Mouse (Mus musculus) heart, embryonic 10.5 days (tissue): ENCODE results near the gene Golt1a. TPM values are rescaled to one million over a fixed set of nuclear protein-coding genes. Genes with fewer than 3 reads are reported as not detected.

Source experiments
- DNase-seq: peaks from one replicate; pipeline ENCODE4 v3.0.0-alpha.2; 2017; ENCODE audit warnings: low spot score
- H3K27ac ChIP-seq: fragments of 300-500 bp; sonication (generic); 2 replicates; pipeline ENCODE4 v1.5.1; 2016; ENCODE audit warnings: mild to moderate bottlenecking
- H3K27me3 ChIP-seq: fragments of 300-500 bp; sonication (generic); 2 replicates; pipeline ENCODE4 v1.6.1; 2016; ENCODE audit warnings: mild to moderate bottlenecking; ENCODE audit not compliant: poor library complexity, insufficient read depth, severe bottlenecking
- H3K36me3 ChIP-seq: fragments of 300-500 bp; sonication (generic); 2 replicates; pipeline ENCODE4 v1.6.1; 2016; ENCODE audit warnings: mild to moderate bottlenecking, moderate library complexity
- H3K4me1 ChIP-seq: fragments of 300-500 bp; sonication (generic); 2 replicates; pipeline ENCODE4 v1.6.1; 2016; ENCODE audit warnings: mild to moderate bottlenecking
- H3K4me3 ChIP-seq: fragments of 300-500 bp; sonication (generic); 2 replicates; pipeline ENCODE4 v1.5.1; 2016; ENCODE audit warnings: mild to moderate bottlenecking, moderate library complexity
- H3K9me3 ChIP-seq: fragments of 300-500 bp; sonication (generic); 2 replicates; pipeline ENCODE4 v1.6.1; 2016; ENCODE audit warnings: mild to moderate bottlenecking, moderate library complexity
- WGBS: fragments of 180-500 bp; shearing (Covaris S2); methylation state at CpG from one replicate; pipeline ENCODE4 v1.1.7; 2016; 5-methylcytosine and 5-hydroxymethylcytosine counted together
- polyA plus RNA-seq: library from polyadenylated mRNA; unstranded; fragments of >200 nt; fragmentation: Nextera tagmentation; extraction: Ambion mirVana; gene quantifications from 2 replicates; pipeline ENCODE4 v1.2.1, GENCODE M21; 2016

The Golt1a gene
- polyA plus RNA-seq, 1 experiment from 2014 or later: 1.7 TPM

DNA sequence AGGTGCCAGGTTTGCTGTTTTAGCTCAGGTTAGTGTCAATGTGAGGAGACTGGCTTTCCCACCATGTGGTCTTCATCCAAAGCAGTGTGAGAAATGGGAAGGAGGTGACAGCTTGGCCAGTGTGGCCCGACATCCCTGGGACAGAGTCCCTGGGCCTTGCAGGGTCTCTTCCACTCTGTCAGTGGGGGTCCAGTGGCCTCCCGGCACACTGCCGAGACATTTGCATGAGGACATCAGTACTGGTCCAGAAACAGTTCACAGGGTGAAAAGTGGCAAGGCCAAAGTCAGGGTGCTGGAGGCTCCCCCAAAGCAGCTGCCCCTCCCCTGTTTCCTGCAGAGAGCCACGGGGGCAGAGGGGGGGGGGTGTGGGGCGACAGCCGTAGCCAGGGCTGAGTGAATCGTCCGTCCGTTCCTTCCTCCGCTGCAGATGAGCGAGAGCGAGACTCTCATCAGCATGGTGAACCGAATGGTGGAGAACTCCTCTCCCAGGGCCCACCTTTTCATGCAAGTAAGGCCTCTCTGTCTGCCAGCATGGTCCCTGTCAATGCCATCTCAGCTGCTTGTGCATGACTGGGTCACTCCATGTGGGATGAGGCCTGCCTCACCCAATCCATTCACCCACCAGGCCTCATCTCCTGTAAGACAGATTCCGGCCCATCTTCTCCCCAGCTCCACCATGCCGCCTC, 30.5 kb upstream of the Golt1a start:
- no peaks in the 10 kb centered on the region for H3K27me3 ChIP-seq
- WGBS: 77% methylated on average over 15 of the region's 15 CpGs
- H3K4me3 ChIP-seq: no peak overlapping the region
- H3K9me3 ChIP-seq: no peaks in the 10 kb centered on the region
- peaks cover 61% of the 10 kb centered on the region for H3K36me3 ChIP-seq
- peak overlapping the region; percentile 39 for H3K27ac ChIP-seq
- peaks cover 46% of the 10 kb centered on the region for H3K4me1 ChIP-seq
- DNase-seq: no peak

DNA sequence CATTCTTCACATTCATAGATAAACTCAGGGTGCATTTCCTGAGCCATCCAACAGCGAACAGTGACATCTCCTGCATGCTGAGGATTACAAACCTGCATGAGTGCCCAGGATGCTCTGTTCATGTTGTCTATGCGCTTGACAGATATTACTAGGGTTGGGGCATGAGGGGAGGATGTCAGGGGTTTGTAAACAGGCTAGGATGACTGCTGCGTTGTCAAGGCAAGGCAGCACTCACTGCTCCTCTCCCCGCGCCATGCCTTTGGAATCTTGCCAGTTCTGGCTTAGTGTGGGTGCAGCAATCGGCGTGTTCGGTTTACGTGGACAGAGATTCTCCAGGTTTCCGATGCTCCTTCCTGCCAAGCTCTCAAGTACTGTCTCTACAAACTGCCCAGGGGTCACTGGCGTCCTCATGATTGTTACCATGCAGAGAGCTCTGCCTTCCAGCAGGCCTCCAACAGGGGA, 29.9 kb upstream of the Golt1a start:
- no peaks in the 10 kb centered on the region for H3K9me3 ChIP-seq
- H3K4me3 ChIP-seq: no peak overlapping the region
- no peak for DNase-seq
- WGBS: 82% methylated on average over 11 of the region's 11 CpGs
- peaks cover 46% of the 10 kb centered on the region for H3K4me1 ChIP-seq
- no peaks in the 10 kb centered on the region for H3K27me3 ChIP-seq
- peaks cover 55% of the 10 kb centered on the region for H3K36me3 ChIP-seq
- H3K27ac ChIP-seq: peak overlapping the region; percentile 39; the same call in 1 of the 2 replicates

DNA sequence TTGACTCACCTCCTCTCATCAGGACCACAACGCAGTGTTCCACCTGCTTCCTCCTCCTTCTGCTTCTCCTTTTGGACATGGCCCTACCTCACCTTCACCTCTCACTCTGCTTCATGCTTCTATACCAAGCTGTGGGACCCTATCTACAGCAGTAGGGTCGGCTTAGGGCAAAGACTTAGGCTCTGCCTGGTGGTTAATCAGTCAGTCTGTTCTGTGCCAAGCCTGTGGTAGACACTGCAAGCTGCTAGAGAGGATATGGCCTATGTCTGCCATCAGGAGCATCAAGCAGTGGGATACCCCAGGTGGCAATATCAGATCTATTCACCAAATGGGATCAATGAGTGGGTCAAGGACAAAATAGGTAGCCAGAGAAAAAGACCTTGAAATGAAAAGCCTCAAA, 29.1 kb upstream of the Golt1a start:
- H3K27me3 ChIP-seq: no peaks in the 10 kb centered on the region
- peaks cover 55% of the 10 kb centered on the region for H3K36me3 ChIP-seq
- H3K27ac ChIP-seq: no peak overlapping the region
- no peaks in the 10 kb centered on the region for H3K9me3 ChIP-seq
- WGBS: 87% methylated on average over 2 of the region's 2 CpGs
- H3K4me3 ChIP-seq: no peak overlapping the region
- no peak for DNase-seq
- H3K4me1 ChIP-seq: peaks cover 41% of the 10 kb centered on the region

DNA sequence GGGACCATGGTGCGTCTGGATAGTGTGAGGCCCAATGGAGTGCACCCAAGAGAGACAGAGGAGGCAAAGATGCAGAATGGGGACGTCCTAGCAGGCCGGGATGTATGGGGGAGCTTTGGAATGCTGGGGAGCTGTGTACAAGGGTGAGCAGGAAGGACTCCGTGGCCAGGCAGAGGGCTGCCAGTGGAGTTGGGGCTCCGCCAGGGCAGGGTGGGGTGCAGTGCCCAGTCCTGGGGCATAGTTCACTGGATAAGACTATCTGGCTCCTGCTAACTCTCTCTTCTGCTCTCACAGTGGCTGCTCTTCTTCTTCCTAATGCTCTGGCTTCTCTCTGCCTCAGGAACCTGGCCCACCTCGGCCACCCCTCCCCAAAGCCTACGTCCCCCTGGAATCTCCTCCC, 23.7 kb upstream of the Golt1a start:
- Histone ChIP-seq H3K4me3 (no peak overlapping the region), H3K27me3 (no peaks in the 10 kb centered on the region), H3K36me3 (peaks cover 56% of the 10 kb centered on the region), H3K4me1 (peaks cover 26% of the 10 kb centered on the region), H3K9me3 (no peaks in the 10 kb centered on the region), H3K27ac (no peak overlapping the region)
- WGBS: 91% methylated on average over 7 of the region's 7 CpGs
- no peak for DNase-seq

DNA sequence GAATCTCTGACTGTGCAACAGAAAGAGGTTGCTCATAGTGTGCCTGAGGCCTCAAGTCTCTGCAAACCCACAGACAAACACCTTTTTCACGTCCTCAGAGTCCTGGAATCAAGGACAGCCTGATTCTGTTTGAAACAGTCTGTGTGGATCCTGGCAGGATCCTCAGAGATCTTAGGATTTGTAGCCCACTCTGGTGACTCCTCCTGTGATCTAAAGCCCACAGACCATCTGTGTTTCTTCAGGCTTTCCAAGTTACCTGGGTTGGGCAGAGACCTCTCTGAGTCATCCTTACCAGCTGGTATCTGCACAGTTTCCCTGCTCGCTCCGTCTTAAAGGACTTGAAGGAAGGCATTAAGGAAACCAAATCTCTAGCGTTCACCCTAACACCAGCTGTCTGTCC, 22.5 kb upstream of the Golt1a start:
- 83% methylated on average over 4 of the region's 4 CpGs for WGBS
- H3K4me1 ChIP-seq: peaks cover 19% of the 10 kb centered on the region
- H3K4me3 ChIP-seq: no peak overlapping the region
- peaks cover 58% of the 10 kb centered on the region for H3K36me3 ChIP-seq
- H3K27ac ChIP-seq: no peak overlapping the region
- no peak for DNase-seq
- H3K27me3 ChIP-seq: no peaks in the 10 kb centered on the region
- H3K9me3 ChIP-seq: no peaks in the 10 kb centered on the region

DNA sequence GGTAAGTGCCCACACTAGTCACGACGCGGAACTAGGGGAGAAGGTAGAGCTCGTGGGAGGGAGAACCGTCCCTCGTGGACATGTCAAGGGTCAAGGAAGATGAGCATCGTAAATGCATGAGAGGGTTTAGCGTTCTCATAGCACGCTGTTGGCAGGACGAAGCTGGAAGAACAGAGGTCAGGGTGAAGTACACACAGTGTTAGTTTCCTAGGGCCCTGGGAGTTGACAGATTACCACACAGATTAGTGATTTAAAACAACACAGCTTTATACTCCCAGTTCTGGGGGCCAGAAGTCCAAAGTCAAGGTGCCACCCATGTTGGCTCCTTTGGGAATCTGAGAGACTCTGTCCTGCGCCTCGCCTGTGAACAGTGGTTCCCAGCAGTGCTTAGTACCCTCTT, 21.7 kb upstream of the Golt1a start:
- no peak overlapping the region for H3K27ac ChIP-seq
- WGBS: 89% methylated on average over 12 of the region's 12 CpGs
- peaks cover 11% of the 10 kb centered on the region for H3K4me1 ChIP-seq
- no peaks in the 10 kb centered on the region for H3K27me3 ChIP-seq
- no peak for DNase-seq
- no peaks in the 10 kb centered on the region for H3K9me3 ChIP-seq
- no peak overlapping the region for H3K4me3 ChIP-seq
- H3K36me3 ChIP-seq: peaks cover 60% of the 10 kb centered on the region

DNA sequence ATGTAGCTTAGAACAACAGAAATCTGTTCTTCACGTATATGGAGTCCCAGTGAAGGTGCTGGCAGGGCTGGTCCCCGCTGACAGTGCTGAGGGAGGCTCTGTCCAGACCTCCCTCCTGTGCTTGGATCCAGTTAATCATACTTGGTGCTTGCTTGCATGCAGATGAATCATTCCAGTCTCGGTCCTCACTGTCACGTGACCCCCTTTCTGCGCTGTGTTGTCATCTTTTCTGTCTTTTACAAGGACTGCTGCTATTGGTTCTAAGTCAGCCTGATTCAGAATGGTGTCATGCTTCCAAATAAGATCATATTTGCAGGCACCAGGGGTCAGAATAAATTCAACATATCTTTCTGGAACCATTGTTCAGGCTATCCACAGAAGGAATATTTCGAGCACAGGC, 17.7 kb upstream of the Golt1a start:
- Histone ChIP-seq H3K4me1 (peaks cover 17% of the 10 kb centered on the region), H3K4me3 (no peak overlapping the region), H3K27me3 (no peaks in the 10 kb centered on the region), H3K36me3 (peaks cover 66% of the 10 kb centered on the region), H3K9me3 (no peaks in the 10 kb centered on the region), H3K27ac (no peak overlapping the region)
- WGBS: 90% methylated on average over 6 of the region's 6 CpGs
- no peak for DNase-seq

DNA sequence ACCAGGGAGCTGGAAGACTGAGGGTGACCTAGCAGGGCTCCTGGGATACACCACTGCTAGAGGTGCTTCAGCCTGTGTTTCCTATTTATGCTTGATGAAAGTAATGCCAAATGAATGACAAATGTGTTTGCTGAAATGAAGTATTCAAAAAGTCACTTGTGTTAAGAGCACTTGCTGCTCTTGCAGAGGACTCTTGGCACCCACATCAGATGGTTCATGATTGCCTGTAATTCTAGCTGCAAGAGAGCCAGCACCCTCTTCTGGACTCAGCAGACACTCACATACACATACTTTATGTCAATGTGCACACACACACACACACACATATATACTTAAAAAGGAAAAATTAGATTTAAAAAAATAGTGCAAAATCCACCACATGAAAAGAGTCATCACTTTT, 17.0 kb upstream of the Golt1a start:
- no peak overlapping the region for H3K4me3 ChIP-seq
- peaks cover 63% of the 10 kb centered on the region for H3K36me3 ChIP-seq
- H3K27ac ChIP-seq: no peak overlapping the region
- H3K4me1 ChIP-seq: peaks cover 17% of the 10 kb centered on the region
- H3K27me3 ChIP-seq: no peaks in the 10 kb centered on the region
- no peak for DNase-seq
- no peaks in the 10 kb centered on the region for H3K9me3 ChIP-seq

DNA sequence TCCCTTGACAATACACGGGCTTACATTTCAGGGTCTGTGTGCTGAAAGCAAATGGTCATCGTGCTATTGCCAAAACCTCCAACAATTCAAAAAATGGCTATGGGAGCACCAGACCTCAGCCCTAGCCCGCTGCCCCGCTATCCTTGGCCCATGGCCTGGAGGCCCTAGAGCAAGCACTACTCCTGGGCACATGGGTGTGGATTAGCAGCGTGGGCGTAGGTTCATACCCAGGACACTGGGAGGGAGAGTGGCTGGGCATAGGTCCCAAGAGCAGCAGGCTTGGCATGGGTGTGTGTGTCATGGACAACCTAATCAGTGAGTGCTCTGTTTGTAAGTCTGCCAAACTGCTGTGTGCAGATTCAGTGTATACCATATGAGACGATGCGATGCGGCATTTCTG, 13.2 kb upstream of the Golt1a start:
- DNase-seq: no peak
- H3K36me3 ChIP-seq: peaks cover 59% of the 10 kb centered on the region

DNA sequence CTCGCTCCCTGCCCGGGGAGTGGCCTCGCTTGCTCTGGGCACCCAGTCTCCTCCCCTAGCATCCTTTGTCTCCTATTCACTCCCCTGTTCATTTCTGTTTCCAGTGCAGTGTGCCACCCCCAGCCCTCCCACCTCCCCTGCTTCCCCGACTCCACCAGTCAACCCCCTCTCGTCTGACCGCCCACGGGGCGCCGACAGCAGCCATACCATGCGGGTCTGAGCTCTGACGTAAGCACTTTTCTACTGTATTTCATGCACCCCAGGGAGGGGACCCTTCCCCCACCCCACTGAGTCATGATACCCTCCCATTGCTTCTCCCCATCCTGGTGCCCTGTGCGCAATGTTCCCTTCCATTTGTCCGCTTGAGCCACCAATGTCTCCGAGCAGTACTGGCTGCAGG, 10.8 kb upstream of the Golt1a start:
- Histone ChIP-seq H3K36me3 (peaks cover 40% of the 10 kb centered on the region), H3K9me3 (no peaks in the 10 kb centered on the region), H3K4me1 (peaks cover 49% of the 10 kb centered on the region), H3K27me3 (peaks cover 8% of the 10 kb centered on the region; the same call in 1 of the 2 replicates), H3K4me3 (no peak overlapping the region), H3K27ac (peak overlapping the region; percentile 31; the same call in 1 of the 2 replicates)
- DNase-seq: no peak
- WGBS: 53% methylated on average over 14 of the region's 14 CpGs

More for the DNA sequence above, 13.2 kb upstream of the Golt1a start:
- peaks cover 8% of the 10 kb centered on the region; the same call in 1 of the 2 replicates for H3K27me3 ChIP-seq
- H3K4me3 ChIP-seq: no peak overlapping the region
- H3K27ac ChIP-seq: peak overlapping the region; percentile 42; the same call in 1 of the 2 replicates
- H3K4me1 ChIP-seq: peaks cover 33% of the 10 kb centered on the region
- no peaks in the 10 kb centered on the region for H3K9me3 ChIP-seq
- WGBS: 91% methylated on average over 9 of the region's 9 CpGs

DNA sequence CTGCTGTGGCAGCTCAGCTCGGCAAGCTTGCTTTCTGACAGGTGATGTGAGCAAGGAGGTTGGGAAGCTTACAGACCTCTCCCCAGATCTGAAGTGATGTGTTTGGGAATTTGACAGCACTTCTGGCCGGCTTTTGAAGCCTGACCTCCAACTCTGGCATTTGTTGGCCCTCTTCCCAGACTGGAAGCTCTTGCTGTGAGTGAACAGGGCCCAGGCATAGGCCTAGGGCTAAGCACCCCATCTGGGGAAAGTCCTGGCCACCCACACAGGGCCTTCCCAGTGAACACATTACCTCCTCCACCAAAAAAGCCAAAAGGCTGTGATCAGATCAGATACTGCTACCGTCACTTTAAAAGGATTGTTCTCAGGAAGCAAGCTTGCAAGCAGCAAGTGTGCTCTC, 7.1 kb upstream of the Golt1a start:
- WGBS: 18% methylated on average over 3 of the region's 3 CpGs
- no peak for DNase-seq
- peaks cover 38% of the 10 kb centered on the region for H3K4me1 ChIP-seq
- H3K4me3 ChIP-seq: no peak overlapping the region
- no peaks in the 10 kb centered on the region for H3K9me3 ChIP-seq
- peaks cover 18% of the 10 kb centered on the region; the same call in 1 of the 2 replicates for H3K36me3 ChIP-seq
- H3K27me3 ChIP-seq: peaks cover 8% of the 10 kb centered on the region; the same call in 1 of the 2 replicates
- peak overlapping the region; percentile 53; the same call in 1 of the 2 replicates for H3K27ac ChIP-seq

DNA sequence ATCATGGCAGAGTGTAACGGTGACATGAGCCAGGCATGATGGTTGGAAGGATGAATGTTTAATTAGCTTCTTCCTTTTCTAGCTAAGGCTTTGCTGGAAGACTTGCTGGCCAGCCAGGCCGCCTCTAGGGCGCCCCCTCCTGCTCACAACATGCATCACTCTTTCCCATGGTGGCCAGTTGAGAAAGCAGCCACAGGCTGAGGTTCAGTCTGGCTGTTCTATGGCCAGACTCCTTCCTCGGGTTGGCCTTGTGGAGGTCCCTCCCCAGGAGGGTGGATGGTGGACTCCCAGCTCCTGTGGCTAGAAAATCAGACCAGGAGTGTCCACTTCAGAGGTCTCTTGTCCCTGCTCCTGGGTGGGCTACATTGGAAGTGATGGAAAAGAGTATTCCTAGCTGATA, 2.8 kb upstream of the Golt1a start:
- 19% methylated on average over 4 of the region's 4 CpGs for WGBS
- DNase-seq: no peak
- H3K36me3 ChIP-seq: no peaks in the 10 kb centered on the region

DNA sequence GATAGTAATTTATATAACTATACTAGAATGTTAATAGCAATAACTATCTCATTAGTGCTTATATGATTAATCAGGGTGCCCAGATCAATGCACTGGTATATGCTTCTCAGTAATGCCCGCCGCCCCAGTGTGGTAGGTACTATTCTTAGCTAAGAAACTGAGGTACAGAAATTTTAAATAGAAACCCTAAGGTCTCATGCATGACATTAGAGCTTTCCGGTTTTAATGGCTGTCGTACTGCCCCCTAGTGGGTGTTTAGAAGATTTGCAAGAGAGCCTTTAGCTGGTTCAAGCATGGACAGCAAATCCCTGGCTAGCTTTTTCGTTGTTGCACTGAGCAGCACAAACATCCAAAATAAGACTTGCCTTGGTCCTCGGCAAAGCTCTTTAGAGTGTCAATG, 2.3 kb upstream of the Golt1a start:
- Histone ChIP-seq H3K9me3 (no peaks in the 10 kb centered on the region), H3K27ac (no peak overlapping the region), H3K27me3 (peaks cover 8% of the 10 kb centered on the region; the same call in 1 of the 2 replicates), H3K36me3 (no peaks in the 10 kb centered on the region), H3K4me1 (peaks cover 28% of the 10 kb centered on the region), H3K4me3 (no peak overlapping the region)
- DNase-seq: no peak
- 19% methylated on average over 6 of the region's 6 CpGs for WGBS

More for the DNA sequence above, 2.8 kb upstream of the Golt1a start:
- Histone ChIP-seq H3K27me3 (0 out of 2 replicates have a peak, but pooled peaks cover 5% of the 10 kb centered on the region), H3K27ac (peak overlapping the region; percentile 65), H3K4me1 (peaks cover 28% of the 10 kb centered on the region), H3K9me3 (no peaks in the 10 kb centered on the region), H3K4me3 (no peak overlapping the region)
